In genomic region chr9:121757835-121758814, GRCm38 (mm10) we compare ENCODE assay signal across 8 mouse cellular contexts. TPM values are rescaled to one million over a fixed set of nuclear protein-coding genes. Genes with fewer than 3 reads are reported as not detected.
DNase-seq lines count a peak whose midpoint lies in the region; ATAC-seq and TF ChIP-seq lines count a peak whose summit lies in the region.

No protein-coding gene starts in this region.

- H3K9me3 ChIP-seq in kidney, embryonic 15.5 days (replicated peaks) = no peaks in the 10 kb centered on the region
- no peaks in the 10 kb centered on the region for H3K9me3 ChIP-seq in limb, embryonic 15.5 days
- H3K9me3 ChIP-seq in stomach, embryonic 14.5 days (ENCODE audit: control insufficient read depth, low read depth, low read length) = no peaks in the 10 kb centered on the region

- H3K4me2 ChIP-seq in kidney, embryonic 15.5 days = peak overlapping the region; percentile 96
- H3K4me2 ChIP-seq in limb, embryonic 15.5 days = peak overlapping the region; percentile 85
- peak overlapping the region; percentile 91 for H3K4me2 ChIP-seq in stomach, embryonic 14.5 days (replicated peaks; ENCODE audit: low read depth, low read length)

- peak overlapping the region; percentile 91 for H3K27ac ChIP-seq in kidney, embryonic 15.5 days
- peak overlapping the region; percentile 98 for H3K27ac ChIP-seq in gastrocnemius, adult 2 months
- peak overlapping the region; percentile 95 for H3K27ac ChIP-seq in limb, embryonic 15.5 days
- H3K27ac ChIP-seq in stomach, embryonic 14.5 days (ENCODE audit: low read length) = 0 out of 2 replicates have a peak overlapping the region, but pooled peaks have one; percentile 33

- 49% methylated on average over 10 of the region's 10 CpGs for WGBS in kidney, embryonic 15.5 days
- 29% methylated on average over 10 of the region's 10 CpGs for WGBS in limb, embryonic 15.5 days
- 46% methylated on average over 10 of the region's 10 CpGs for WGBS in stomach, embryonic 14.5 days

- DNase-seq in kidney, adult 8-10 months = no peak
- peak; percentile 75 for DNase-seq in gastrocnemius, adult 2 months
- no peak for DNase-seq in spleen, adult 12 weeks (ENCODE audit: low spot score)
- no peak for DNase-seq in left cerebral cortex, adult 18-20 months (ENCODE audit: low spot score in 2 of 2)

- no peak for TF ChIP-seq CTCF in gastrocnemius, adult 2 months (IDR thresholded peaks at IDR 0.05)

- no peak for ATAC-seq in kidney, embryonic 15.5 days (replicated peaks; ENCODE audit: low FRiP score)
- 0 out of 2 replicates have a peak, but pooled peaks have one; percentile 5 for ATAC-seq in common myeloid progenitor, adult 5-6 weeks (replicated peaks; ENCODE audit: low read depth, poor library complexity, severe bottlenecking)
- ATAC-seq in limb, embryonic 15.5 days (ENCODE audit: insufficient number of reproducible peaks, low FRiP score, low TSS enrichment, low read depth) = peak; percentile 45; the same call in 1 of the 2 replicates
- no peak for ATAC-seq in stomach, embryonic 14.5 days (ENCODE audit: insufficient number of reproducible peaks, insufficient read depth, low FRiP score, low read depth)

- H3K4me1 ChIP-seq in kidney, embryonic 15.5 days = peaks cover 38% of the 10 kb centered on the region
- peaks cover 56% of the 10 kb centered on the region for H3K4me1 ChIP-seq in limb, embryonic 15.5 days
- peaks cover 31% of the 10 kb centered on the region for H3K4me1 ChIP-seq in stomach, embryonic 14.5 days (ENCODE audit: control insufficient read depth, insufficient read depth, low read length)

- peaks cover 52% of the 10 kb centered on the region for H3K36me3 ChIP-seq in kidney, embryonic 15.5 days
- H3K36me3 ChIP-seq in limb, embryonic 15.5 days = peaks cover 43% of the 10 kb centered on the region
- peaks cover 34% of the 10 kb centered on the region for H3K36me3 ChIP-seq in stomach, embryonic 14.5 days (ENCODE audit: control insufficient read depth, insufficient read depth, low read length)

- H3K9ac ChIP-seq in kidney, embryonic 15.5 days = peak overlapping the region; percentile 79; the same call in 1 of the 2 replicates
- H3K9ac ChIP-seq in limb, embryonic 15.5 days = peak overlapping the region; percentile 87
- H3K9ac ChIP-seq in stomach, embryonic 14.5 days (replicated peaks; ENCODE audit: low read depth, low read length) = no peak overlapping the region

- H3K4me3 ChIP-seq in kidney, embryonic 15.5 days (replicated peaks) = peak overlapping the region; percentile 87
- peak overlapping the region; percentile 97 for H3K4me3 ChIP-seq in gastrocnemius, adult 2 months
- H3K4me3 ChIP-seq in limb, embryonic 15.5 days = peak overlapping the region; percentile 71
- peak overlapping the region; percentile 87 for H3K4me3 ChIP-seq in stomach, embryonic 14.5 days (ENCODE audit: low read depth, low read length)

- intact Hi-C loops in gastrocnemius, adult 2 months (cut with DNase I) = loop anchor here (5.0 kb wide), 1 partner anchor 36 kb away; no protein-coding TSS in a partner anchor

- no peaks in the 10 kb centered on the region for H3K27me3 ChIP-seq in kidney, embryonic 15.5 days
- H3K27me3 ChIP-seq in limb, embryonic 15.5 days = no peaks in the 10 kb centered on the region
- H3K27me3 ChIP-seq in stomach, embryonic 14.5 days (ENCODE audit: control insufficient read depth, insufficient read depth, low read length) = no peaks in the 10 kb centered on the region

RNA-seq across cellular contexts. Expression of gene Zfp651, which starts 1.0 kb away (rescaled TPM):
- 12.8 and 15.3 TPM in 2 replicates for polyA plus RNA-seq in kidney, embryonic 15.5 days (2015; fragmentation: Nextera tagmentation; extraction: Ambion mirVana)
- total RNA-seq in common myeloid progenitor, adult 5-6 weeks (2017) = 0.15 and 1.5 TPM in 2 replicates
- total RNA-seq in gastrocnemius, adult 2 months (2021) = 100 to 1,000 TPM; 127 to 157 TPM
- polyA plus RNA-seq in limb, embryonic 15.5 days (2015; fragmentation: Nextera tagmentation; extraction: Ambion mirVana) = 16.2 and 29.6 TPM in 2 replicates
- polyA plus RNA-seq in stomach, embryonic 14.5 days (2014; fragmentation: Nextera tagmentation; extraction: Ambion mirVana) = 12.5 and 13.7 TPM in 2 replicates
- total RNA-seq in left cerebral cortex, adult 18-20 months (2021) = 100 to 1,000 TPM; 104 to 106 TPM

RNA-seq across cellular contexts. Expression of gene Klhl40, which starts 19.3 kb away (rescaled TPM):
- polyA plus RNA-seq in kidney, embryonic 15.5 days (2015; fragmentation: Nextera tagmentation; extraction: Ambion mirVana) = 1.8 and 2.9 TPM in 2 replicates
- 0.59 TPM in 1 of 2 replicates, not detected in the other for total RNA-seq in common myeloid progenitor, adult 5-6 weeks (2017)
- 100 to 1,000 TPM; 103 to 120 TPM for total RNA-seq in gastrocnemius, adult 2 months (2021)
- polyA plus RNA-seq in limb, embryonic 15.5 days (2015; fragmentation: Nextera tagmentation; extraction: Ambion mirVana) = 14.0 and 35.3 TPM in 2 replicates
- polyA plus RNA-seq in stomach, embryonic 14.5 days (2014; fragmentation: Nextera tagmentation; extraction: Ambion mirVana) = 0.17 and 0.57 TPM in 2 replicates
- 1 to 10 TPM; 6.2 to 7.2 TPM for total RNA-seq in left cerebral cortex, adult 18-20 months (2021)

RNA-seq across cellular contexts. Expression of gene Hhatl, which starts 34.2 kb away (rescaled TPM):
- 0.69 and 0.80 TPM in 2 replicates for polyA plus RNA-seq in kidney, embryonic 15.5 days (2015; fragmentation: Nextera tagmentation; extraction: Ambion mirVana)
- total RNA-seq in common myeloid progenitor, adult 5-6 weeks (2017) = not detected in 2 replicates
- 100 to 1,000 TPM; 151 to 153 TPM for total RNA-seq in gastrocnemius, adult 2 months (2021)
- polyA plus RNA-seq in limb, embryonic 15.5 days (2015; fragmentation: Nextera tagmentation; extraction: Ambion mirVana) = 1.4 and 5.5 TPM in 2 replicates
- 0.78 and 1.1 TPM in 2 replicates for polyA plus RNA-seq in stomach, embryonic 14.5 days (2014; fragmentation: Nextera tagmentation; extraction: Ambion mirVana)
- total RNA-seq in left cerebral cortex, adult 18-20 months (2021) = 10 to 100 TPM; 15.4 to 25.0 TPM

RNA-seq across cellular contexts. Expression of gene Nktr, which starts 39.2 kb away (rescaled TPM):
- polyA plus RNA-seq in kidney, embryonic 15.5 days (2015; fragmentation: Nextera tagmentation; extraction: Ambion mirVana) = 59.6 and 67.8 TPM in 2 replicates
- 100 and 118 TPM in 2 replicates for total RNA-seq in common myeloid progenitor, adult 5-6 weeks (2017)
- 10 to 100 TPM; 41.3 to 42.6 TPM for total RNA-seq in gastrocnemius, adult 2 months (2021)
- 68.1 and 76.9 TPM in 2 replicates for polyA plus RNA-seq in limb, embryonic 15.5 days (2015; fragmentation: Nextera tagmentation; extraction: Ambion mirVana)
- polyA plus RNA-seq in stomach, embryonic 14.5 days (2014; fragmentation: Nextera tagmentation; extraction: Ambion mirVana) = 88.1 and 102 TPM in 2 replicates
- total RNA-seq in left cerebral cortex, adult 18-20 months (2021) = 100 to 1,000 TPM; 103 to 112 TPM

RNA-seq across cellular contexts. Expression of gene Ss18l2, which starts 48.0 kb away (rescaled TPM):
- 113 and 128 TPM in 2 replicates for polyA plus RNA-seq in kidney, embryonic 15.5 days (2015; fragmentation: Nextera tagmentation; extraction: Ambion mirVana)
- total RNA-seq in common myeloid progenitor, adult 5-6 weeks (2017) = 34.1 and 34.8 TPM in 2 replicates
- total RNA-seq in gastrocnemius, adult 2 months (2021) = 100 to 1,000 TPM; 108 to 137 TPM
- 117 and 119 TPM in 2 replicates for polyA plus RNA-seq in limb, embryonic 15.5 days (2015; fragmentation: Nextera tagmentation; extraction: Ambion mirVana)
- polyA plus RNA-seq in stomach, embryonic 14.5 days (2014; fragmentation: Nextera tagmentation; extraction: Ambion mirVana) = 136 TPM in 2 replicates
- total RNA-seq in left cerebral cortex, adult 18-20 months (2021) = 10 to 100 TPM; 73.2 to 83.3 TPM

Comparison
In these comparisons a context has a peak if more than half of its experiments do, and no peak if none do; other contexts are left out.
1. ATAC-seq: peak in common myeloid progenitor, adult 5-6 weeks (single experiment) and limb, embryonic 15.5 days (single experiment); none in kidney, embryonic 15.5 days (single experiment) and stomach, embryonic 14.5 days (single experiment).
2. H3K27ac ChIP-seq: peak in every context shown above with its lines; median percentile 98 in gastrocnemius, adult 2 months; 95 in limb, embryonic 15.5 days; 91 in kidney, embryonic 15.5 days; 33 in stomach, embryonic 14.5 days.
3. RNA of gene Zfp651, which starts 1.0 kb away (total RNA-seq): 127 to 157 TPM in gastrocnemius, adult 2 months and 104 to 106 TPM in left cerebral cortex, adult 18-20 months; 0.15 to 1.5 TPM in common myeloid progenitor, adult 5-6 weeks; every median in the first group is over 10 times any median in the second.
4. RNA of gene Klhl40, which starts 19.3 kb away (total RNA-seq): 103 to 120 TPM in gastrocnemius, adult 2 months; 6.2 to 7.2 TPM in left cerebral cortex, adult 18-20 months and 0.59 TPM in common myeloid progenitor, adult 5-6 weeks; every median in the first group is over 10 times any median in the second.
5. RNA of gene Hhatl, which starts 34.2 kb away (total RNA-seq): 151 to 153 TPM in gastrocnemius, adult 2 months and 15.4 to 25.0 TPM in left cerebral cortex, adult 18-20 months; not detected in common myeloid progenitor, adult 5-6 weeks; every median in the first group is over 10 times any median in the second.
6. Peak in every context shown above with its lines, with median percentiles within 50 percentile points of each other: H3K4me2 ChIP-seq and H3K4me3 ChIP-seq.